Mouse (Mus musculus) neural tube, embryonic 13.5 days (tissue): ENCODE measurements around the gene Tk1. TPM values are rescaled to one million over a fixed set of nuclear protein-coding genes. Genes with fewer than 3 reads are reported as not detected.

Experiments used
- ATAC-seq: fragments of 200-750 bp; cut with Nextera tagmentation; 2 replicates; pipeline ENCODE4 v1.8.0; 2017; ENCODE audit warnings: low read depth, mild to moderate bottlenecking, moderate TSS enrichment, moderate library complexity
- H3K27ac ChIP-seq: fragments of 300-500 bp; sonication (generic); replicated peaks from 2 replicates; pipeline ENCODE4 v1.5.1; 2015; ENCODE audit warnings: moderate library complexity, mild to moderate bottlenecking, inconsistent platforms
- H3K27me3 ChIP-seq: fragments of 300-500 bp; sonication (generic); 2 replicates; pipeline ENCODE4 v1.6.1; 2015; ENCODE audit warnings: mild to moderate bottlenecking, inconsistent platforms
- H3K36me3 ChIP-seq: fragments of 300-500 bp; sonication (generic); 2 replicates; pipeline ENCODE4 v1.6.1; 2015; ENCODE audit warnings: mild to moderate bottlenecking, inconsistent platforms
- H3K4me1 ChIP-seq: fragments of 300-500 bp; sonication (generic); replicated peaks from 2 replicates; pipeline ENCODE4 v1.6.1; 2015; ENCODE audit warnings: inconsistent platforms
- H3K4me2 ChIP-seq: fragments of 300-500 bp; sonication (generic); 2 replicates; pipeline ENCODE4 v1.6.1; 2015; ENCODE audit warnings: inconsistent platforms, mild to moderate bottlenecking, moderate library complexity
- H3K4me3 ChIP-seq: fragments of 300-500 bp; sonication (generic); 2 replicates; pipeline ENCODE4 v1.5.1; 2015; ENCODE audit warnings: mild to moderate bottlenecking, inconsistent platforms
- H3K9ac ChIP-seq: fragments of 300-500 bp; sonication (generic); 2 replicates; pipeline ENCODE4 v1.6.1; 2015; ENCODE audit warnings: moderate library complexity, mild to moderate bottlenecking, inconsistent platforms
- H3K9me3 ChIP-seq: fragments of 300-500 bp; sonication (generic); 2 replicates; pipeline ENCODE4 v1.6.1; 2016; ENCODE audit warnings: inconsistent platforms
- WGBS: fragments of 180-500 bp; shearing (Covaris S2); methylation state at CpG from one replicate; pipeline ENCODE4 v1.1.7; 2015; 5-methylcytosine and 5-hydroxymethylcytosine counted together
- polyA plus RNA-seq: library from polyadenylated mRNA; unstranded; fragments of >200 nt; fragmentation: Nextera tagmentation; extraction: Ambion mirVana; gene quantifications from 2 replicates; pipeline ENCODE4 v1.2.1, GENCODE M21; 2015

The Tk1 gene
- polyA plus RNA-seq, 1 experiment from 2014 or later: 15.8 TPM

DNA sequence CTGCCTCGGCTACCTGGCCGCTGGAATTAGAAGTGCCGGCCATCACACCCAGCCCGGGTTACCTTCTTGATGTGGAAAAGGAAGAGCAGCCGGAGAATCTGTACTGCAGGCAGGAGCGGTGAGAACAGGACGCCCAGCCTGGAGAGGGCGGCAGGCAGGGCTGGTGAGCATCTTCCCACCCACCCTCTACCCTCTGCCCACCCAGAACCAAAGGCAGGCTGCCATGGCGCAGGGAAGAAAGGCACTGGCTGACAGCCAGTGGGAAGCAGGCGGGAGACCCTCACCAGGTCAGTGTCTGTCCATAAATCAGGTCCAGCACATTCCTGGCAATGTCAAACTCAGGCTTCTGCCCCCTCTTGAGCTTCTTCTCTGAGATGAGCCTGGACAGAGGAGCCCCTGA is 55.5 kb downstream of the Tk1 start:
- WGBS: 66% methylated on average over 10 of the region's 10 CpGs
- Histone ChIP-seq H3K36me3 (peaks cover 23% of the 10 kb centered on the region), H3K4me2 (no peak overlapping the region), H3K27me3 (no peaks in the 10 kb centered on the region), H3K4me1 (peaks cover 21% of the 10 kb centered on the region), H3K9me3 (no peaks in the 10 kb centered on the region), H3K4me3 (no peak overlapping the region), H3K27ac (peak overlapping the region; percentile 67), H3K9ac (no peak overlapping the region)
- ATAC-seq: peak; percentile 51

DNA sequence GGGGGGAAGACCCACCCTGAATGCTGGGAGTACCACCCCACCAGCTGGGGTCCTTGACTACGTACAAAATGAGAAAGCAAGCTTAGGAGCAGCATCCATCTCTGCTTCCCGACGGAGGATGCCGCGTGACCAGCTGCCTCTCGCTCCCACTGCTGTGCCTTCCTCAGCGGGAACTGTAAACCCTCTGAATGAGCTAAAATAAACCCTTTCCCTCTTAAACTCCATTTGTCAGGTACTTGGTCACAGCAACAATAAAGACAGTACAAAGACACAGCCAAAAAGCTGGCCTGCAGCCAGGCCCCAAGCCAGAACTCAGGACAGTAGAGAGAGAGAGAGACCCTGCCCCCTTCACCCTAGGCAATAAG is 56.2 kb downstream of the Tk1 start:
- Histone ChIP-seq H3K9me3 (no peaks in the 10 kb centered on the region), H3K9ac (no peak overlapping the region), H3K4me2 (no peak overlapping the region), H3K27ac (peak overlapping the region; percentile 67), H3K27me3 (no peaks in the 10 kb centered on the region), H3K4me3 (no peak overlapping the region), H3K36me3 (peaks cover 30% of the 10 kb centered on the region), H3K4me1 (peaks cover 21% of the 10 kb centered on the region)
- 47% methylated on average over 7 of the region's 7 CpGs for WGBS
- peak; percentile 6; the same call in 1 of the 2 replicates for ATAC-seq

DNA sequence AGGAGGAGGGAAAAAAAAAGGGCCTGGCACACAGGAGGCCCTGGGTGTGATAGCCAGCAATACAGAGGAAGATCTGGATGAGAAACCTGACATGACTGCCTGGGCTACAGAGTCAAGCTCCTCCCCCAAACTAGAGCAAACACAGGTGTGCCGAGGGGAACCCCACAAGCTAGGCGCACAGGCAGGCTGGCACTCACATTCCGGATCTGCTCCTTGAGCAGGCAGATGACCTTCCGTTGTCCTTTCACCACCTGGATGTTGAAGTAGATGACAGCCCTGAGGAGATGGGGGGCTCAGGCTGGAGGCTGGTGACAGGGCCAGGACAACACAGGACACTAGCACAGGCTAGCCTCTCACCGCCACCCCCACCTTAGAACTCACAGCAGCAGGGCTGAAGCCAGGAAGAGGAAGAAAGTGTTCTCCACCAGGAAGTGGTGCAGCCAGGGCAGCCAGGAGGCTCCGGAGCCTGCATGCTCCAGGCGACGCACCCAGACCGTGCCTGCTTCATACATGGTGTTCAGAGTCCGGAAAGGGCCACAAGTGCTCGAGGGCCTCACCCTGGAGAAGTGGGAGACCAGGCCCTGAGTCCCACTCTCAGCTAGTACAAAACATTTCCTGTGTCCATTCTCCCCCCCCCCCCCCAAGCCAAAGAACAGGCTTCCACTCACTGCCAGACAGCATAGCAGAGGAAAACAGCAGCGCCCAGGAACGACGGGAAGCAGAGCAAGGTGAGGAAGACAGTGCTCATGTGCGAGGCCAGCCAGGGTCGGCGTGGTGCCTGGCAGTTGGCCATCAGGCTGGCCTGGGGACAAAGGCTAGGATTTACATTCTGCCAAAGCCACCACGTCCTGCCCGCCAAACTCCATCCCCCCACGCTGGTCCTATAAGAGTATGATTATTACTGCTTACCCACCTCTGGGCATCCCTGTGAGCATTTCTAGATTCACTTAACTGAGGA is 56.9 kb downstream of the Tk1 start:
- no peaks in the 10 kb centered on the region for H3K9me3 ChIP-seq
- peak overlapping the region; percentile 67 for H3K27ac ChIP-seq
- ATAC-seq: peak; percentile 25; the same call in 1 of the 2 replicates
- peaks cover 37% of the 10 kb centered on the region for H3K36me3 ChIP-seq
- H3K4me1 ChIP-seq: peaks cover 21% of the 10 kb centered on the region
- no peak overlapping the region for H3K9ac ChIP-seq
- WGBS: 73% methylated on average over 20 of the region's 20 CpGs
- no peak overlapping the region for H3K4me3 ChIP-seq
- no peak overlapping the region for H3K4me2 ChIP-seq
- H3K27me3 ChIP-seq: no peaks in the 10 kb centered on the region

DNA sequence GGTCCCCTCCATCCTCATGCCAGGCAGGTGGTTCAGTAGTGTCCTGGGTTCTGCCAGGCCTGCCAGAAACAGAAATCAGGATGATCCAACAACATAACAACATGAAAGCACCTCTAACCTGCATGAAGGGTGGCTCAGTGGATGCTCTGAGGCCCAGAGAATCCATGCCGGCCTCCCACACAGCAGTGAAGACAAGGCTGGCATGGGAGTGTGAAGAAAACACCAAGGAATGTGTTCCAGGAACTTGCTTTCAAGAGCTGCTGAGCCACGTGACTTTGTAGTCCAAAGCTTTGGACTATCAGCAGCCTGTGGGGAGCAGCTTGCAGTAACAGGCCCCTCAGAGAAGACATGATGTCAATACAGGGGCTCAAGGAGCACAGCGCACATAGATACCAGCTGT is 59.6 kb downstream of the Tk1 start:
- H3K9me3 ChIP-seq: no peaks in the 10 kb centered on the region
- no peak overlapping the region for H3K9ac ChIP-seq
- peaks cover 21% of the 10 kb centered on the region for H3K4me1 ChIP-seq
- no peak overlapping the region for H3K4me3 ChIP-seq
- no peaks in the 10 kb centered on the region for H3K27me3 ChIP-seq
- H3K27ac ChIP-seq: no peak overlapping the region
- H3K36me3 ChIP-seq: peaks cover 62% of the 10 kb centered on the region
- H3K4me2 ChIP-seq: no peak overlapping the region
- WGBS: 90% methylated on average over 3 of the region's 3 CpGs
- no peak for ATAC-seq

Other genes starting within 250 kb of the Tk1 start
- gene Tnrc6c, start 171.8 kb downstream of the Tk1 start, polyA plus RNA-seq: 24.9 and 26.5 TPM in 2 replicates
- gene Tmc8, start 44.0 kb downstream of the Tk1 start, polyA plus RNA-seq: 0.95 and 1.5 TPM in 2 replicates
- gene Tmc6, start 43.9 kb downstream of the Tk1 start, polyA plus RNA-seq: 8.6 and 9.7 TPM in 2 replicates
- gene 6030468B19Rik, start 28.4 kb downstream of the Tk1 start, polyA plus RNA-seq: 0.18 TPM in 1 of 2 replicates, not detected in the other
- 0.56 and 1.6 TPM in 2 replicates for gene Gm20708, start 16.4 kb downstream of the Tk1 start, polyA plus RNA-seq
- 15.3 and 17.5 TPM in 2 replicates for gene Syngr2, start 16.4 kb downstream of the Tk1 start, polyA plus RNA-seq
- gene Afmid, start 168 bp downstream of the Tk1 start, polyA plus RNA-seq: 2.7 and 3.3 TPM in 2 replicates
- gene Birc5, start 23.2 kb upstream of the Tk1 start, polyA plus RNA-seq: 50.1 and 68.8 TPM in 2 replicates
- not detected in 2 replicates for gene Tmem235, start 34.7 kb upstream of the Tk1 start, polyA plus RNA-seq
- gene Tha1, start 47.4 kb upstream of the Tk1 start, polyA plus RNA-seq: 2.4 and 3.0 TPM in 2 replicates
- gene Socs3, start 144.0 kb upstream of the Tk1 start, polyA plus RNA-seq: 7.8 and 8.7 TPM in 2 replicates
- 46.9 and 49.0 TPM in 2 replicates for gene Pgs1, start 160.2 kb upstream of the Tk1 start, polyA plus RNA-seq